Mouse (Mus musculus): ENCODE results near the gene Stra6.

Gene Stra6

DNA sequence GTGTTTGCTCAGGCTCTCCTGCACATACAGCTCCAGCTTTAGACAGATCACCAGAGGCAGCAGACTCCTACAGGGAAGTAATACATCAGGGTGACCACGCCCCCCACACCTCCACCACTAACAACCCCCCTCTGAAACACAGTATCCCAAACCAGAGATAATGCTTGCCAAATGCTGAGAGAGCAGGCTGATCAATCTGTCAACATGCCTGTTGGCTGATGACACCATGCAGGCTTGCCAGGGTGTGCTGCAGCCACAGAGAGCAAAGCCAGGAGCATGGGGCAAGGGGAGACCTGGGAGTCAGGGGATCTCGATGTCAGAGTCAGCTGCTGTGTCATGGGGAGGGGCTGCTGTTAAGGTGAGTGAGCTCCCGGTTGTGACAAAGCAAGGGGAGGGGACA lies at the start of gene Stra6:
TSS of gene Stra6 (plus strand) at position 258 of the 400 bp plus-strand sequence.
- peak; percentile 84 for DNase-seq

DNA sequence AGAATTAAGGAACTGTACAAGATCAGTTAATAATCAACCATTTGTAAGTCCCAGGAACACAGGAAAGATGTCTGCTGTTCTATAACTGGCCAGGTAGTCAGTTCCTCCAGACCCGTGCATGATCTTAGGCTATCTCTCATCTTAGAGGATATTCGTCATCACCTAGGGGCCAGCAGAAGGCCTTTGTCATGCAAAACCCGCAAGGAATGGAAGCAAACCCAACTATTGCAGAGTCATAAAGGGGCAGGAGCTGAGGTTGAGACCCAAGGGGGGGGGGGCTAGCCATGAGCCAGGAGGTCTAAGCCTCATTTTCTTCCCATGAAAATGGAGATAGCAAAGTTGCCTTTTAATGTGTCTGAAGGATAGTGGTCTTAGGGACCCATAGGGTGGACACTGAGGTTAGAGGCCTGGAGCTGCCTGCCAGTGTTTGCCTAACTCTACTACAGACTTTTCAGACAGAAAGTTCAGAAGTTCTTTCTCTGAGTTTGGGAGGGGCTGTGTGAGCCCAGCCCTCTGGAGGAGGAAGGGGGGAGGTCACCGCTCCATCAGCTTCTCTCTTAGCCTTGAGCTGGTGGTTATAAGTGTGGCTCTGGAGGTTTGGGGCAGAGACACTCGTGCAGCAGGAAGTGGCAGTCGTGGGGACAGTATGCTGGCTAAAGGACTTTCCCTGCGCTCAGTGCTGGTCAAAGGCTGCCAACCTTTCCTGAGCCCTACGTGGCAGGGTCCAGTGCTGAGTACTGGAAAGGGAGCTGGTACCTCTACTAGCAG lies 49.0 kb upstream of the Stra6 start:
- no peak for DNase-seq

DNA sequence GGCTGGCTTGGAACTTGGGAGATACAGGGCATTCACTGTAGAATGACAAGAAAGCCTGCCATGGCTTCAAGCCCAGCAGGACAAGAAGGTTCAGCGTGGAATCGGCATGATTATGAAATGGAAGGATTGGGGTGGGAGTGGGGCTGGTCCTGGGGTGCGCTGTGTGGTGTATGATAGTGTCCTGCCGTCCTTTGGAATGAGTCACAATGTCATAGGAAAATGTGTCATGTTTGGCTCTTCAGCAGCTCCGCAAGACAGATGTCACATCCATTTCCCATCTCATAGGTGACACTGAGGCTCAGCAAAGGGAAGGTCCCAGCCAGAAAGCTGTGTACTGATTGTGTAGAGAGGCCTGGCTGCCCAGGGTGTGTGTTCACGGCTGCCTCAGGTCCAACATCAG lies 47.7 kb upstream of the Stra6 start:
- no peak for DNase-seq

DNA sequence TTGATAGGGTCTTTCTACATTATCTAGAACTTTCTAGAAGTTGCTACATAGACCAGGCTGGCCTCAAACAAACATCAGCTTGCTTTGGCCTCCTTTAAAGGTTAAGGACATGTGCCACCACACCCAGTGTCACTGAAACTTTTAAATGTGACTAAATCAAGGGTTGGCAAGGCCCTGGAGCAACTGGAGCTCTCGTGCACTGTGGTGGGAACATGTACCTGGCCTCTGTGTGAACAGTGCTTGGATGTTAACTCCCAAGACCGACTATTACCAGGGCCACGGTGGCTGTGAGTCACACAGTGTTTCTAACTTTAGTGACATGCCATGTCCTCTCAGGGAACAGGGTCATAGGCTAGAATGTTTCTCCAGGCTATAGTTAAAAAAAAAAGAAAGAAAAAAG lies 46.6 kb upstream of the Stra6 start:
- no peak for DNase-seq

DNA sequence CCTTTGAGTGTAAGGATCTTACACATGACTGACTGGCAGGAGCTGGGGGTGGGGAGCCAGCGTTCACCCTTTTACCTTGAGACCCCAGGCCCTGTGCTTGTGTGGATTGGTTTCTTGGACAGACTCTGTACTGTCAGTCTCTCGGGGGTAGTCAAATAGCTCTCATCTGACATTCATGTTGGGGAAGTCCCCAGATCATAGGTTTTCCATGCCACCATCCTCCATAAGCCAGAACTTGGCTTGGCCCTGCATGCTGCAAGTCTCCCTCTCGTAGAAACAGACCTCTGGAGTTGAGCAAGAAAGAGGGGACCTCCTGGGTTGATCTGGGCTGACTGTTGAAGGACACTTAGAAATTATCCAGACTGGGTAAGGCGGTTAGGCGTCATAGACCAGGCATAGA lies 45.2 kb upstream of the Stra6 start:
- no peak for DNase-seq

DNA sequence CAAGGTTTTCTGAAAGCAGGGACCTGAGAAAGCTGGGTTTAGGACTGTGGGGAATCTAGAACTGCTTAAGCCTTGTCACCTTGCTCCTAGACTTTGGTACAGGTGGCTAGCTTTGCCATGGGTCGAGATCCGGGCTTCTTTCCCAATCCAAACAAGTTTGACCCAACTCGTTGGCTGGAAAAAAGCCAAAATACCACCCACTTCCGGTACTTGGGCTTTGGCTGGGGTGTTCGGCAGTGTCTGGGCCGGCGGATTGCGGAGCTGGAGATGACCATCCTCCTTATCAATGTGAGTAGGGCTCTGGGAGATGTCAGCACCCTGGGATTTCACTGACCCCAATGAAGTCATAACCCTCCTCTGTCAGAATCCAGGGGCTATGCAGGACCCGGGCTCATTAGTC lies 37.6 kb upstream of the Stra6 start:
- no peak for DNase-seq

DNA sequence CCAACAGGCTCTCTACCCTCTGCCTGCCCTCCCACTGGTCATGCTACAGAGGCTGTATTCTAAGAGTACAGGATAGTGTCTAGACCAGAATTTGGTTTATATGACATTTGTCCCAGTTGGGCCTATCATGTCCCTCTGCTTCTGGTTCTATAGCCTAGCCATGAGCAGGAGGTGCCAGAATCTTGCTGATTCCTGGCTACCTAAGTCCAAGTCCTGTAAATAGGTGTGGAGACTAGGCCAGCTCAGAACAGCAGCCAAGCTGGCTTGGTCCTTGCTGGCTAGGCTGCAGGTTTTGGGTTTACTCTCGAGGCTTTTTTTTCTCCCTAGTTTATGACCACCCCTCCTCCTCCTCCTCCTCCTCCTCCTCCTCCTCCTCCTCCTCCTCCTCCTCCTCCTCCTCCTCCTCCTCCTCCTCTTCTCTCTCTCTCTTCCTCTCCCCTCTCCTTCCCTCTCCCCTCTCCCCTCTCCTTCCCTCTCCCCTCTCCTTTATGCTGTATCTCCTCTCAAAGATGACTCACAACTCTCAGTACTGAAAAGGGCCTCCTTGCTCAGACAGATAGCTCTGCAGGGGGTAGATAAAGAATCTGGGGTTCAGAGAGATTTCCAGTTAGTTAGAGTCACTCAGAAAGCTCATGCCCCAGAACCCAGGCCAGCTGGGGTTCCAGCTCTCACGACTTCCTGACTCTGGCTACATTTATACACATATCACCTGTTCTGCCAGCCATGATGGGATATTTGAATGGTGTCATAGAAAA lies 36.0 kb upstream of the Stra6 start:
- DNase-seq = peak; percentile 49 to 68

DNA sequence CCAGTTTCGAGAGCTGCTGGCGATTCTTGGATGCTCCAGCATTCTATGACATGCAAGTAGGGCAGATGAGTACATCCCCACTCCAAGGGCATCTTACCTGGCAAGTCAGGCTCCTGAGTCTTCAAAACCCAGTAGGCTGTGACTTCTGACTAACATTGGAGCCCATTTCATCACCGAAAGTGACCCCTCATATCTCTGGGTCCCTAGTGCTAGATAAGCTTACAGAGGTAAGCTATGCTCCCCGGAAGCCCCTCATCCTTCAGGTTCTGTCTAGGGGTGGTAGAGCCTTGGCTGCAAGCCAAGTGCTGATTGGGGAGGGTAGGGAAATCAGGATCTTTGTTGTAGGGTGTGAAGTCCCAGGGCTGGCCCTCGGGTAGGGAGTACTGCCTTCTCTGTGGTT lies 34.7 kb upstream of the Stra6 start:
- no peak for DNase-seq

DNA sequence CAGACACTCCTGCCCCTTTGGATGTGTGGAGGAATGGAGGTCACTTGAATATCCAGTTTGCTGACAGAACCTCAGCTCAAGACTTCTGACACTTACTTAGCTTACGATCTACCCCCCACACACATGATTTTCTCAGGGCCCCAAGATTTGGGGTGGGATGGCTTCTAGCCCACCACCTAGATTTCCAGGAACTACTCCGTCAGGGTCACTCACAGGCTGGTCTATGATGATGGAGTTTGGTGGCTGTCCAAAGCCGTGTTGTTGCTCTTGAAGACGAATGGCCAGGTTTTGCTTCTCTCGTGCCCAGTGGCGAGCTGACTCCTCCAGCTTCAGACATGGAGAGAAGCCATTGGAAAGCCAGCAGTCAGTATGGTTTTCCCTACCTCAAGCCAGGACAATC lies 34.0 kb upstream of the Stra6 start:
- no peak for DNase-seq

DNA sequence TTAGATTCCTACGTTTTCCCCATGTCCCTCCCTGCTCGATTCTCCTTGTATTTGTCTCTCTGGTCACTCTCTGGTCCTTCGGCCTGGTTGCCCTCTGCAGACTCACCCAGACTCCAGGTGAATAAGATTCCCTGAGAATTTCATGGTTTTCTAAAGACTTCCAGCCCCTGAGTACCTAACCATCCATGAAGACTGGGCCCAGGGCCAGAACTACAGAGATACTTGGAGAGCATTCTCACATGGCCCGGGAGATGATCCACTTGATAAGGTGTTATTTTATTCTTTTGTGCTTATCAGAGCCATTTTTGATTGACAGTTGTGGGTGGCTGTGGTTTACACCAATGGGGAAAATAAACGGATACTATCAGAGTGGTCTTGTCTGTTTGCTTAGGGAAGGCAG lies 31.7 kb upstream of the Stra6 start:
- DNase-seq = peak; percentile 61 to 77

DNA sequence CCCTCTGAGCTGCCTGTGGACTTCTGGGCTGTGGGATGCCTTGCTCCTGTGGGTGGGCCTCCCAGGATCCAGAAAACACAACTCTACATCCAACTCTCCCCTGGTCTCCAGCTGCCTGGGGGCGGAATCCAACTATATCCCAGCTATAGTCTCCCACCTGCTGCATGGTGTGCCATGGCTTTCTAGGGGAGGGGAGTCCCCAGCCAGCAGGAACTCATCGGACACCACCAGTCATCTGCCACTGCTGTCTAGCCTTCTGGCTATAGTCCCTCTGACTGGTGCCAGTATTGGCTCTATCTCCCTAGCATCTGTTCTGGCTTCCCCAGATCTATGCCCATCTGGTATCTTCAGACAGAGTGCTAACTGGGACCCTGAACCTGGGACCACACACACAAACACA lies 28.1 kb upstream of the Stra6 start:
- DNase-seq = peak; percentile 65 to 71

DNA sequence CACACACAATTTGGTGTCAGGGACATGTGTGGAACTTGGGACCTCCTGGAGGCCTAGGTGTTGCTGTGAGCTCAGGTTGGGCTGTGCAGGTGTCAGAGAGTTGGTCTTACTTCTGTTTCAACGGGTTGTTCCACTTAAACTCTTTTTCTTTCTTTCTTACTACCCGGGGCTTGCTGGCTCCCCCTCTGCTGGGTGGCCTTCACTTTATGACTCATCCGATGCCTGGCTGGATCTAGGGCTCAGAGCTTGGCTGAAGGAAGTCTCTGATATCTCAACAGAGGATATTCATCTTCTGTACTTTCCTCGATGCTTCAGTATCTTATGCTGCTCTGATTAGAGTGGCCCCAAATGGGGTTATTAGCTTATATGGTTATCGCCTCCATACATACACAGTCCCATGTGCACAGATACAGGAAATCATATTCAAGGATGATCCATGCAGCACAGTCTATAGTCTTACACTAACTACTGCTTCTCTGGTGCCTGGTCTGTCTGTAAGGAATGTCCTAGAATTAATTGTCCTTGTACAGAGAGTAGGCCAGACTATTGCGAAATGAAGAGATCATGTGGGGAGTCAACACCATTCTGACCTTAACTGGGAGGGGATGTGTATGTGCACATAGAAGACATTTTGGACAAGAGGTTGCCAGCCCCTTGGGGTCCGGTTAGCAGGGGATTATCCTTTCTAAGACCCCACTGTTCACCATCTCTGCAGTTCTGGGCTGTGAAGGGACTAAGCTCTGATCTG lies 27.5 kb upstream of the Stra6 start:
- DNase-seq = no peak

DNA sequence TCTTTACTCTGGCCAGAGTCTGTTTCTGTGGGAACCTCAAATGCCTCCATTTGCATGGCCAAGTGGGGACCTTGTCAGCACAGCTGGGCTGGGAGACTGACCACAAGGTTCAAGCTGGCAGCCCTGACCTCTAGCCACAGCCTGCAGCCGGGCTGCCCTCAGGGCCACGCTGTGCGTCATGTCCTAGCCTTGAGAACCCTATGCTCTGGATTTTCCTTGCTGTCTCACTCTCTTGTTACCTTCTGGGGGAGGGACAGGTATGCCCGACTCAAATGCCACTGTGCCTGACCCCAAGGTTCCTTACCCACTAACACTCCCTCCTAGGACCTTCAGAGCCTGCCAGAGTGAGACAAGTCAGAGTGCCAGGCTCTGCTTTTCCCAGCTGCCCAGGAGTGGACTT lies 26.6 kb upstream of the Stra6 start:
- DNase-seq = no peak

DNA sequence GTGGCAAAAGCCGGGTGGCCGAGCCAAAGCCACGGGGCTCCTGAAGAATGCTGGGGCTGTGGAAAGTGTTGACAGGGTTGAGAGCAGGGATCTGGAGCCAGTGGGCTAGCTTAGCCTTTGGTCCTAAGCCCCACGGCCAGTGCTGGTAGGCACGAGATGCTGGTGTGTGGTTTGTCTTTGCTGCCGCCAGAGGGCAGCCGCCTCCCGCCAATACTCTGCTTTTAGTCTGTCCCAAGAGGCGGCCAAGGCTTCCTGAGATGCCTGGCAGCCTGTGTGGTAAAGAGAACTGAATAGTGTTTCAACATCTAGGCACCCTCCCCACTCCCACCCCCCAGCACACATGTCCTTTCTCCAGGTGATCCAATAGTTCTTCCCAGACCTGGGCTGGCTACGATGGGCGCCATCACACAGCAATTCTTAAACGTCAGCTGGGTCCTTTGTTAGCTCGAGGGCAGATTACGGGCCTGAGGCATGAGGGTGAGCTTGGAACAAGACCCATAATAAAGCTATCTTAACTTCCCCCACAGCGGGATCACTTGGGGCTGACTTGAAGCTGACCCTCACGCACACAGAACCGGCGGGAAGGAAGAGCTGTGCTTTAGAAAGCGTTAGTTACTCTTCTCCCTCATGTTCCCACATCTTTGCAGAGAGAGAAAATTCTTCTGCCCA lies 25.0 kb upstream of the Stra6 start:
- DNase-seq = peak; percentile 88 to 89

DNA sequence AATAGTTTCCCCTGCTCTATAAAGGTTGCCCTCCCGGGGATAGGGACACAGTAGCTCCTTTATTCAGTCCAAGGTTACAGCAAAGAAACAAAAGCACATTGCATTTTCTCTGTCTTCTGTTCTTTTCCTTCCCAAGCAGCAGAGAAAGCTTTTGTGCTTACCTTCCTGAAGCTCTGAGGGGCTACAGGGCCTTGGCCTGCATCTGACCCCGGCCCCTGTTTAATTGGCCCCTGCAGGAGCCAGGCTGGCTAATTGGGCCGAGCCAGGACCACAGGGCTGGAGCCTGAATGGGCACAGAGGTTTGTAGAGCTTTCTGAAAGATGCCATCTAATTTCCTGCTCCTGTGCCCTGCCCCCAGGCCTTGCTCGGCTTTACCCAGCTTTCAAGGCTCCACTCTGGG lies 22.6 kb upstream of the Stra6 start:
- no peak for DNase-seq

DNA sequence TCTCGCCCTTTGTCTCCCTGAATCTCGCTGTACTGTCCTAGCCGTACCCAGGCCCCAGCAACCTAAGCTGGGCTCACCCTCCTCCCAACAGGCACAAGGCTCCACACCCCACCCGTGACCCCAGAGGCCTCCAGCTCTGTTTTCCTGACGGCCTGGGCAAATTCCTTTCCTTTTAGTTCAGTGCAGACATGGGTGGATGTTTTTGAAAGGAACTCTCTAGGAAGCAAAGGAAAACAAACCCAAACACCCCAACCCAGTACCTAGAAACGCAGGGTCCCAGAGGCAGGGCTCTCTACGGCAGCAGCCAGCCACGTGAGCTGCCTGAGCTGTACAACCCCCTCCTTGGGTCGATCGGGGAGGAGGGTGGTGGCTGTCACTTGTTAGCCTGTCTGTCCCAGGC lies 21.2 kb upstream of the Stra6 start:
- no peak for DNase-seq

DNA sequence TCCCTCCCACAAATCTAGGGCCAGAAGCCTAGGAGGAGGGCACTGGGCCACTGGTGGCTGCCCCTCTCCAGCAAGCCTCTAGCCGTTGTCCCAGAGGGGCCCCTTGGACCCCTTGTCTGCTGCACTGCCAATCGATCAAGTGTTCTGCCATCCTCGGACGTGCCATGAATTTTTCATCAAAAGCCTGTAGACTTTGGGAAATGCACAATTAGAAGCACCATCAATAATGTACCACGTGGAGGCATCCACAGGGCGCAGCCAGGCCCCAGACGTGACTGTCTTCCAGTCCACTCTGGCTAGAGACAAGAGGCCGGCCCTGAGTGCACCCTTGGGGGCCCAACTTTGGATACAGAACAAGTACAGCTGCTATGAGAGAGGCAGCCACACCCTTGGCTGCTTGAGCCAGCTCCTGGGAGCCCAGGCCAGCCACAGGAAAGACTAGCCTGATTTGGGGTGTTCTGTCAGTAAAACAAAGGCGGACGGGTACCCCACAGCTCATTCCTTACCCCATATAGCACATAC lies 20.0 kb upstream of the Stra6 start:
- no peak for DNase-seq

DNA sequence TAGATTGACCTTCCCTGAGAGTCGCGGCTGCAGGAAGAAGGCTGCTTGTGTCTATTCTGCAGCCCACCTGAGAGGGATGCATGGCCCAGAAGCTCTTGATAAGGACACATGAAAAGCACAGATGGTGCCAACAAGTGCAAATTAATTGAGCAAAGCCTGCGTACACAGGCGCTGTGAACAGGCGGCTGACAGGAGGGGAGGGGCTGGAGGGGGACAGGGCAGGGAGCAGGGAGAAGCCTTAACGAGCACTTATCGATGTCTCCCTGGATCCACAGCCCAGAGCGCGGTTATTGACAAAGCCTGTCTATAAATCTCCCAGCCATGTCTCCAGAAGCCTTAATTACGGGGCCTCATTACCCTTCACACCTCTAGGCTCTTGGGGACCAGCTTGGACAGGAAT lies 18.8 kb upstream of the Stra6 start:
- DNase-seq = peak in 1 of 2 experiments; percentile 53

DNA sequence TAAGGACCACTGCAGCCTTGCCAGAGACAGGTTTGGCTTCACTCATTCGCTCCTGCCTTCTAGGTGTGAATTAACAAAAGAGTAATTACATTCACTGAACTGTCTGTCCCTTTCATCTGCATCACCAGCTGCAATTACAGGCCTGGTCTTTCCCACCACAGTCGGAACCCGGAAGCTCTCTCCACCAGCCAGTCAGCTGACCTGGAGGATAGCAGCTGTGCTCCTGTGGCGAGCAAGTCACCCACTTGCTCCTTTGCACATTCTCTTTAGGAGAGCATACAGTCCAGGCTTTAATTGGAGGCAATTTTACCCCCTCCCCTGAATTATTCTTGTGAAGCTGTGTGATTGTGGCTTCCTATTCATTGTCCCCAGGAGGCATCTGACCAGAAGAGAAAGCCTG lies 17.9 kb upstream of the Stra6 start:
- no peak for DNase-seq

DNA sequence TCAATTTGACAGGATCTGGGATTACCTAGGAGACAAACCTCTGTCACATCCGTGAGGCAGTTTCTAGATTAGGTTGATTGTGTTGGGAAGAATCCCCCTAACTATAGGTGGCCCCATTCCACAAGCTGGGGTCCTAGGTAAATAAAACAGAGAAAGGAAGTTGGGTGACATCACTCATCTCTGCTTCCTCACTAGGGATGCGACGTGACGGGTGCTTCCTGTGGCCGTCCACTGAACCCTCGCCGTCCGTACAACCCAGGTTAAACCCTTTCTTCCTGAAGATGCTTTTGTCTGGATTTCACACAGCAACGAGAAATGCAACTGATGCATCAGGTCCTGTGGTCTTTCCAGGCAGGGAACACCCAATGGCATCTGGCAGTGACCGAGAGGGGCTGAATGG lies 16.5 kb upstream of the Stra6 start:
- no peak for DNase-seq

DNA sequence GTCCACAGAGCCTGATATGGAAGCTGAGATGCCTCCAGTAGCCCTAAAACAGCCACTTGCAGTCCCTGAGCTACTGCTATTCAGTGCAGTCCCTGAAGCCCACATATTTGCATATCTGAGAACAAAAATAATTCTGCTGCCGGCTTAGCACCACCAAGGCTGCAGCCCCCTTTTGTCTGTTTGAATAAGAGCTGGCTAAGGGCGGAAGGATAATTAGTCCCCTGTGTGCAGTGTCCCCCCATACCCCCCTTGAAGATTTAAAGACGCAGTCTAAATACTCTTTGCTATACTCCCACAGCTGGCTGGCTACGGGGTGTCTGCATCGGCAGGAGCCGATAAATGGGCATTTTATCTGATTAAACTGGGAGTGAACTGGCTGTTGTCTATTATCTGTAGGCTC lies 15.0 kb upstream of the Stra6 start:
- DNase-seq = no peak

DNA sequence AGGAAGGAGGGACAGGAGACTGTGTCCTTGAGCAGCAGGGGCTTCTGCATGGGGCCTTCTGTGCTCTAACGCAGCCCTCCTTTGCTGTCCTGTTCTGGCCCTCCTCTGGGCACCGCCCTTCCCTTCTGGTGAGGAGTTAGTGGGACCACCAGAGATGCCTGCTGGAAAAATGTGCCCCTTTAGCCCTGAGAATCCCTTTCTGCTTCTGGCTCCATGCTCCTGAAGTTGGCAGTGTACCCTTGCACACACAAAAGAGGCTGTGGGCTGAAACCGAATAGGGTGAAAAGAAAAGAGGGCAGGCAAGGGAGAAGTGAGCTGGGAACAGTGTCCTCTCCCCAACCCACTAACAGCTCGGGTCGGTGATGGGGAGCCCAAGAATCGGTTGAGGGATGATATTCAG lies 14.4 kb upstream of the Stra6 start:
- peak; percentile 53 to 57 for DNase-seq

DNA sequence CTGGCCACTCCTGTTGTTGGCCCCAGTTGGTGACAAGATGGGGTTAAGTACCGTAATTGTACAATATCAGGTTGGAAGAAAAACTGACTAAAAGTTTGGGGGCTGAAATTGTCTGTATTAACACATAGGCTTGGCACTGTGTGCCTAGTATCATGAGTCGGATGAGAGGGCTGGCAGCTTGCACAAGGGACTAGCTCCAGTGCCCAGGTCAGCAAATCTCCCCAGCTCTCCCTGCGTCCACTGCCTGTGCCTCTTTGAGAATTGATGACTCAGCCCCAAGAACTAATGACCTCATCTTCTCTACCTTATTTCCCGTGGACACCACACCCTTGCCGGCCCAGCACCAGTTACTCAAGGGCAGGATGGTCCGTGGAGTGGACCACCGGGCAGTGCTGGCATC lies 13.7 kb upstream of the Stra6 start:
- DNase-seq = no peak

All from cerebellum, postnatal 14 days (tissue).